Mouse (Mus musculus) c-Kit-negative CD71-positive TER-119-positive erythroid progenitor cells, embryonic 14.5 days (primary cell): ENCODE measurements around the gene Gm28551.

ENCODE experiments used
- DNase-seq: peaks from one replicate; pipeline ENCODE4 v3.0.0-alpha.2; 2013; ENCODE audit warnings: low read depth, low spot score

Gene Gm28551

GRCm38 (mm10) chr1:53291197-53291596 is 61.3 kb downstream of the Gm28551 start:
- DNase-seq: no peak
